Mouse (Mus musculus): ENCODE data around the gene Cox6b1. TPM values are rescaled to one million over a fixed set of nuclear protein-coding genes. Genes with fewer than 3 reads are reported as not detected.
A peak's percentile ranks its signal among the peaks of the same experiment; 100 is the strongest.

Gene Cox6b1
- polyA plus RNA-seq, 1 experiment from 2014 or later, result 779 TPM

DNA sequence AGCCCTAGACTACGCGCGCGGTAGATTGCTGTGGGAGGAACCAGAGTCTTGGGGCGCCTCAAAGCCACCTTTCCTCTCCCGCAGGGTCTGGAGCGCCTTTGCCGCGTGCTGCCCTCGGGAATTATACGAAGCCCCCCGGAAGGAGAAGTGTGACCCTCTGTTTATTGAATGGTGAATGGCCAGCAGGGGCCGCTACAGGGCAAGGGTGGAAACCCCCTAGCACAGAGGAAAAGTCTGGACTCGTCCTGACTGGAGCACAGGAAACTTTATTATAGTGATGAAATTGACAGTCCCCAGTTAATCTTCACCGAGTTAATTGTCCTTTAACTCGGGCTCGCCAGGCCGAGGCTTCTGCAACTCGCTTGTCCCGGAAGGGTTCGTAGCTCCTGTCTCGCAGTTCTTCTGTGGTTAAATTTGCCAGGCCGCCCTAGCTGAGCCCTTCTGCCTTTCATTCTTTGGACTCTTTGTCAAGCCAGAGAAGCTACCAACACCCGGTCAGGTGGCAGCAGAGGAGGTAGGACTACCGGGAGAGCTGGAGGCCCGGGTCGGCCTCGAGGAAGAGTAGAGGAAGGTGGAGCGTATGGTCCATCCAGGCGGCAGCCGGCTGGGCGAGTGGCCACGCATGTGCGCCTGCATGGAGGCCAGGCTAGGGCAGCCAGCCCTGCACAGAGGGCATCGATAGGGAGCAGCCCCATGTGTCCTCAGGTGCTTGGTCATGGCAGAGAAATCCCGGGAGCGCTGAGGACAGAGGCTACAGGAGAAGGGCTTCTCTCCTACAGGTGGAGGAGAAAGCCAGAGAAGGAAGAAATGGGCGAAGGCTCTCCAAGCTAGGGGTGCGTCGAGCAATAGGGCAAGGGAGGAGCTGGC lies 36.3 kb downstream of the Cox6b1 start:
- Histone ChIP-seq H3K4me3 (peak overlapping the region; percentile 99), H3K27ac (replicated peaks) (peak overlapping the region; percentile 99), H3K27me3 (ENCODE audit: low read depth, poor library complexity, severe bottlenecking) (no peaks in the 10 kb centered on the region), H3K36me3 (peaks cover 22% of the 10 kb centered on the region), H3K4me1 (peaks cover 32% of the 10 kb centered on the region), H3K9me3 (replicated peaks) (no peaks in the 10 kb centered on the region)
- DNase-seq (ENCODE audit: low spot score), result peak; percentile 89
- WGBS, result 32% methylated on average over 40 of the region's 40 CpGs

DNA sequence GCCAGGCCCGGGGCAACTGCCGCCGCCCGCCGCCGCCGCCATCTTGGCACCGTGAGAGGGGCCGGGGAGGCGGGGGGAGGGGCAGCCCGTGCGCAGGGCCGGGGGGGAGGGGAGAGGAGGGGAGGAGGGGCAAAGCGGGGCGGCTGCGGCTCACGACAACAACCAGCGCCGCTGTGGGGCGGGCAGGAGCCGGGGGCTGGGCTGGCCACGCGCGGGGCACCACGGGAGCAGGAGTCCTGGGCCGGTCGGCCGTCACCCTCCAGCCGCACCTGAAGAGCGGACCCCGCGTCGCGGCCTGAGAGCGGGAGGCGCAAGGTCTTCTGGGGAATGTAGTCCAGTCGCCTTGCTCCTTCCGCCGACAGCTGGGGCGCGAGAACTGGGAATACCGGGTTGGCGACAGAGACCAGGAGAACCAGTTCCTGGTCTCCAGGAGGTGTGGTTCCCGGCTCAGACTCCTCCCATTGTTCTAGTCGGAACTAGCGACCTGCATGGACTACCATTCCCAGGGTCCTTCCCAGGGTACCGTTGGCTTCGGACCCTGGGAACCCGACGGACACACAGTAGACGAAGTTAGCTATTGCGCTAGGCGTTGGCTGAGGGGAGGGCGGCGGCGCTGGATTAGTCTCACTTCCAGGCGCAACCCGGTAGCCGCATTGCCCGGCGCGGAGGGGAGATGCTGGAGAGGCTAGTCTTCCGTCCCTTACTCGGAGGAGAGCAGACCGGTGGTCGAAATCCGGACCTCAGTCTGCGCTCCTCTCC lies 37.1 kb downstream of the Cox6b1 start, which contains the start of gene Kmt2b:
Gene Kmt2b (minus strand): TSS at position 51 of the 759 bp plus-strand sequence.
- Histone ChIP-seq H3K36me3 (peaks cover 30% of the 10 kb centered on the region), H3K27me3 (ENCODE audit: low read depth, poor library complexity, severe bottlenecking) (no peaks in the 10 kb centered on the region), H3K9me3 (replicated peaks) (no peaks in the 10 kb centered on the region), H3K4me1 (peaks cover 32% of the 10 kb centered on the region), H3K27ac (replicated peaks) (peak within 1 kb of the TSS; percentile 99), H3K4me3 (peak within 1 kb of the TSS; percentile 99)
- DNase-seq (ENCODE audit: low spot score), result peak; percentile 98
- under 1% methylated on average over 63 of the region's 68 CpGs for WGBS

DNA sequence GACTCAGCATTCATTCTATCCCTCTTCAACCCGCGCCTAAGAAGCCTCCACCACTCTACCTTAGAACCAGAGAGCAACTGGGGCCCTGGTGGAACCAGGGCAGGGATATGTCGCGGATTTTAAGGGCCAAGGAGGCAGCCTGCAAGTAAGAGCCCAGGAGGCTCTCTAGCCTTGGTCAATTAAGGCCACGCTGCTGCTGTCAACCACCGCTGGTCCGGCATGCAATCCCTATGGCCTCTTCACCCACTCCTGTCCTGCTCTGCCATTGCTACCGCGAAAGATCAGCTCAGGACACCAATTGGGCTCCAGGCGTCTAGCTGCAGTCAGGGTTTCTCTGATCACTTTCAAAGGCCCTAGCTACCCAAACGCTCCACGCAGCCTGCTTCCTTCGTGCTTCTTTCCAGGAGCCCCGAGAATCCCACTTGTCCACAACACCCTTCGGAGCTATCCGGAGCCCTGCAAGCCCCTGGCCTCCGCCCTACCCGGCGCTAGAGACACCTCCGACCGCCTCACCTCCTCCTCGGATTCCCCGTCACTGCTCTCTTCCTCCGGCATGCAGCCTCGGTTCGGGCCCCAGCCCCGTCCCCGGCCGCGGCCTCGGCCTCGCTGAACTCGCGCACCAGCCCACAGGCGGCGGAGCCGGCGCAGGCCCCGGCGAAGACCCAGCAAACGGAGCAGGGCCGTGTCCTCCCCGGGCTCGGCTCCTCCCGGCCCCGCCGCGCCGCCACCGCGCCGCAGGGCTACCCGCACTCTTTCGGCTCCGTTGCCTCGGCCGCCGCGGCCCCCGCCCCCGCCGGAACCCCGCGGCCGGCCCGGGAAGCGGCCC lies 37.9 kb downstream of the Cox6b1 start:
- peak overlapping the region; percentile 99 for H3K27ac ChIP-seq (replicated peaks)
- WGBS, result under 1% methylated on average over 67 of the region's 67 CpGs
- H3K9me3 ChIP-seq (replicated peaks), result no peaks in the 10 kb centered on the region
- H3K4me3 ChIP-seq, result peak overlapping the region; percentile 99
- no peaks in the 10 kb centered on the region for H3K27me3 ChIP-seq (ENCODE audit: low read depth, poor library complexity, severe bottlenecking)
- peaks cover 38% of the 10 kb centered on the region for H3K36me3 ChIP-seq
- DNase-seq (ENCODE audit: low spot score), result no peak
- H3K4me1 ChIP-seq, result peaks cover 32% of the 10 kb centered on the region

DNA sequence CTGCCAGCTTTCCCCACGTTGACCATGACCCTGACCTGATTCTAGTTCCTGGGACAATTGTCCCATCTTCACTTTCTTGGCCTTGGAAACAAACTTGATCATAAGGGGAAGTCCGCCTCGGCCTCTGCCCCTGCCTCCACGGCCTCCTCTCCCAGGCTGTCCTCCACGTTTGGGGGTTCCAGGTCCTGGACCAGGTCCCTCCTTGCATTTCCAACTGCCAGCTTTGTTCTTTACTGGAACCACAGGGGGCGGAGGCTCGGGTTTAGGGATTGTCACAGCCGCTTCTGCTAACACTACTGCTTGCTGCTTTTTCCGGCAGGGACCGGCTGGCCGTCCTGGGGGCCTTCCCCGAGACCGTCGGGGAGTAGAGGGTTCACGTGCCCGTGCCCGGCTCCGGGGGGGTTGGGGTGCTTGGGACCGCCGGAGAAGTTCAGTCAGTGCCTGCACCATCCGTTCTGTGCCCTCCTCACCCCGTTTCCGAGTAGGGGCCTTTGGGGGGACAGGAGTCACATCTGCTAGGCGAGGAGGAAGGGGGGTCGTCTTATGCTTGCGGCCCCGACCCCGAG lies 39.4 kb downstream of the Cox6b1 start:
- H3K27me3 ChIP-seq (ENCODE audit: low read depth, poor library complexity, severe bottlenecking), result no peaks in the 10 kb centered on the region
- peaks cover 54% of the 10 kb centered on the region for H3K36me3 ChIP-seq
- H3K4me1 ChIP-seq, result peaks cover 27% of the 10 kb centered on the region
- no peak for DNase-seq (ENCODE audit: low spot score)
- H3K27ac ChIP-seq (replicated peaks), result peak overlapping the region; percentile 99; the same call in 1 of the 2 replicates
- H3K4me3 ChIP-seq, result peak overlapping the region; percentile 99
- WGBS, result 92% methylated on average over 28 of the region's 28 CpGs
- no peaks in the 10 kb centered on the region for H3K9me3 ChIP-seq (replicated peaks)

DNA sequence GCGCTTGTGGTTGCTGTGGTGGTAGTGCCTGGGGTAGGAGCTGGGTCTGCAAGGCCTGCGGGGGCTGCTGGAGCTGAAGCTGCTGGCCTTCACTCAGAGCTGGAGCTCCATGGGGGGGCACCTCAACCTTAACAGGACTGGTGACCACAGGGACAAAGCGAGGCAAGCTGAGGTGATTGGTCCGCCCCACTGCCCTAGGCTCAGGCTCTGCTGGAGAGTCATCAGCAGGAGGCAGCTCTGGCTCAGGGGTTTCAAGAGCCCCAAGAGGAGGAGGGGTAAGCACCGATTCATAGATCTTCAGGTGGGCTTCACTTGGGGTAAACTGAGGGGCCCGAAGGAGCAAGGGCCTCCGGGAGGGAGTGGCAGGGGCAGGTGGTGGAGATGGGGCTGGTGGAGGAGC lies 40.8 kb downstream of the Cox6b1 start:
- peaks cover 67% of the 10 kb centered on the region for H3K36me3 ChIP-seq

DNA sequence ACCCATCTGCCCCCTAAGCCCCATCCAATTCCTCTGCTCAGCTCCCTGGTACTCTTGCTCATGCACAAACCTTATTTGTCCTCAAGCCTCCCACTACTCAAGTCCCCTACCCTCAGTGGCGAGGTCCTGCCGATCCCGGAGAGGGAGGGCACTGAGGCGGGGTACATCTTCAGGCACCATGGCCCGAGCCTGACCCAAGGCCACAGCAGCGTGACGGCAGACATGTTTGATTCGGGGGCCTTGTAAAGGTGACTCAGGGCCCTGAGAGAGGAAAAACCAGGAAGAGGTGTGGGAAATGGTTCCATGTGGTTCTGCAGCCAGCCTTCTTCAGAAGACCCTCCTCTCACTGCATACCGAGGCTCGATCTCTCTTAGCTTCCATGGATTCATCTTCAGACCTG lies 41.6 kb downstream of the Cox6b1 start:
- no peak overlapping the region for H3K4me3 ChIP-seq
- H3K36me3 ChIP-seq, result peaks cover 75% of the 10 kb centered on the region
- no peaks in the 10 kb centered on the region for H3K9me3 ChIP-seq (replicated peaks)
- peaks cover 16% of the 10 kb centered on the region for H3K4me1 ChIP-seq
- no peak for DNase-seq (ENCODE audit: low spot score)
- H3K27ac ChIP-seq (replicated peaks), result no peak overlapping the region
- 95% methylated on average over 10 of the region's 10 CpGs for WGBS
- no peaks in the 10 kb centered on the region for H3K27me3 ChIP-seq (ENCODE audit: low read depth, poor library complexity, severe bottlenecking)

More for the DNA sequence above, 40.8 kb downstream of the Cox6b1 start:
- no peak overlapping the region for H3K27ac ChIP-seq (replicated peaks)
- WGBS, result 94% methylated on average over 7 of the region's 7 CpGs
- DNase-seq (ENCODE audit: low spot score), result no peak
- no peaks in the 10 kb centered on the region for H3K27me3 ChIP-seq (ENCODE audit: low read depth, poor library complexity, severe bottlenecking)
- peaks cover 22% of the 10 kb centered on the region for H3K4me1 ChIP-seq
- H3K4me3 ChIP-seq, result no peak overlapping the region
- H3K9me3 ChIP-seq (replicated peaks), result no peaks in the 10 kb centered on the region

DNA sequence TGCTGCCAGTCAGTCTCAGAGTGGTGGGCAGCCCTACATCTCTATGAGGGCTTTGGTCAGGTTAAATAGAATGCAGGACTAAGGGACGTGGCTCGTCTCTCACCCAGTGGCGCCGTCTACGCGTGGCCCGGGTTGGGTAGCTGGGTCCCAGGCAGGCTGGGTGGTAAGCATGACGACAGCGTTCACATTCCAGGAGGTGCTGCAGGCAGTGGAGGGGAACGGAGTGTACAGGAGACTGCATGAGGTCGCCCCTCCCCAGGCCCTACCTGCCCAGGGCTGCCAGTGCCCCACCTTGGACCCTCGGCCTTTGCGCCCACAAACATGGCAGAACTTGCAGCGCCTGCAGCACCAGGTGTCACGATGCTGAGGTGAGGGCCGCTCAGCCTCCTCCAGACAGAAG lies 44.4 kb downstream of the Cox6b1 start:
- 97% methylated on average over 16 of the region's 16 CpGs for WGBS
- peaks cover 99% of the 10 kb centered on the region for H3K36me3 ChIP-seq
- H3K4me1 ChIP-seq, result peaks cover 3% of the 10 kb centered on the region
- no peaks in the 10 kb centered on the region for H3K9me3 ChIP-seq (replicated peaks)
- H3K27me3 ChIP-seq (ENCODE audit: low read depth, poor library complexity, severe bottlenecking), result no peaks in the 10 kb centered on the region
- DNase-seq (ENCODE audit: low spot score), result no peak
- H3K27ac ChIP-seq (replicated peaks), result no peak overlapping the region
- no peak overlapping the region for H3K4me3 ChIP-seq

DNA sequence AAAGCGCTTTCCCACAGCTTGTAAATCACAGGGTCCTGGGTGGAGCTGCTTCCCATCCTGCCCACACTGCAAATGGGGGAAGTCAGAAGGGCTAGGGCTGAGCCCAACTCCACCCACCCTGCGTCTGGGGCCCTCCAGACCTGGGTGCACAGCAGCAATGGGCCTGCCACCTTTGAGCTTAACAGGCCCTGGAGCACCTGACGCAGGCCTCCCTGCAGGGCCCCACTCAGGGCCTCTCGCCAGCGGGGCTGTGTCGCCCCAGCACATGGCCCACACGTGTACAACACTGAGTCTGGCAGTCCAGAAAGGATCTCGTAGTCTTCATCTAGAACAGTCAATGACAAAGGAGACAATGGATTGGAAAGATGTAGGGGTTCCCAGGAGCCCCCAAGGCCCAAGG lies 46.0 kb downstream of the Cox6b1 start:
- DNase-seq (ENCODE audit: low spot score), result no peak
- peaks cover 99% of the 10 kb centered on the region for H3K36me3 ChIP-seq
- WGBS, result 95% methylated on average over 8 of the region's 8 CpGs

DNA sequence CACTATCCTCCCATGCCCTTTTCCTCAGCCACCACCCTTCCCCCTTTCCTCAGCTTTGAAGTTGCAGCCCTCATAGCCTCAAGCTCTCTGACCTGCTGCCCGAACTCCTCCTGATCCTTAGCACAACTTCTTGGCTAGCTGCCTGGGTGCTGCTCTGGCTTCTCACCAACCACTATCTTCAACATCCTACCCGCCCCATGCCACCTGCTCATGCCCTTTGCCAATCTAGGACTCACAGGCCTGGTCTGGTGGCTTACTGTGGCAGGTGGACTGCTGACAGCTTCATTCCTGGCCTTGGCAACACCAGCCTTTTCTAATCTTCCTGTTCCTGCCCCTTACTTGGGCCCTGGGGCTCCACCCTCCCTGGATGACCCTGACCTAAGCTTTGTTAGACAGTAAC lies 53.0 kb downstream of the Cox6b1 start:
- H3K4me1 ChIP-seq, result no peaks in the 10 kb centered on the region
- no peak for DNase-seq (ENCODE audit: low spot score)
- no peak overlapping the region for H3K4me3 ChIP-seq
- 92% methylated on average over 2 of the region's 2 CpGs for WGBS
- H3K27me3 ChIP-seq (ENCODE audit: low read depth, poor library complexity, severe bottlenecking), result no peaks in the 10 kb centered on the region
- H3K27ac ChIP-seq (replicated peaks), result no peak overlapping the region
- no peaks in the 10 kb centered on the region for H3K9me3 ChIP-seq (replicated peaks)
- peaks cover 100% of the 10 kb centered on the region for H3K36me3 ChIP-seq

More for the DNA sequence above, 46.0 kb downstream of the Cox6b1 start:
- H3K27me3 ChIP-seq (ENCODE audit: low read depth, poor library complexity, severe bottlenecking), result no peaks in the 10 kb centered on the region
- no peaks in the 10 kb centered on the region for H3K9me3 ChIP-seq (replicated peaks)
- no peak overlapping the region for H3K4me3 ChIP-seq
- H3K27ac ChIP-seq (replicated peaks), result no peak overlapping the region
- H3K4me1 ChIP-seq, result no peaks in the 10 kb centered on the region

DNA sequence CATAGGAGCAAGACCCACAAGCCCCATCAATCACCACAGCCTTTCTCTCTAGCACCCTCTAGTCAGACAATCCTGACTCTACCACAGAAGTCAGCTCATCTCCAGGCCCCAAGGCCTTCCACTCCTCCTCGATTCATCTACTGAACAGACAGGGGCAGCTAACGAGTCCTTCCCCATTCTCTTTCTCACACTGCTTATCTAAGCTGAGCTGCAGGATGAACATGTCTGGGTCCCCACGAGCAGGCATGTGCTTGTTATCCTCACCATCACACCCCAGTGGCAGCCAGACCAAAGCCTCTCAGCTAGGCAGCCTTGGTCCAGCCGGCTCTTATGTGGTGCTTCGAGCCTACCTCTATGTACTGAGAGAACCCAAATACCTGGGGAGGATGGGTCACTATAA lies 53.6 kb downstream of the Cox6b1 start:
- H3K9me3 ChIP-seq (replicated peaks), result no peaks in the 10 kb centered on the region
- no peaks in the 10 kb centered on the region for H3K4me1 ChIP-seq
- H3K27ac ChIP-seq (replicated peaks), result no peak overlapping the region
- DNase-seq (ENCODE audit: low spot score), result no peak
- H3K27me3 ChIP-seq (ENCODE audit: low read depth, poor library complexity, severe bottlenecking), result no peaks in the 10 kb centered on the region
- 87% methylated on average over 5 of the region's 5 CpGs for WGBS
- no peak overlapping the region for H3K4me3 ChIP-seq
- H3K36me3 ChIP-seq, result peaks cover 98% of the 10 kb centered on the region

DNA sequence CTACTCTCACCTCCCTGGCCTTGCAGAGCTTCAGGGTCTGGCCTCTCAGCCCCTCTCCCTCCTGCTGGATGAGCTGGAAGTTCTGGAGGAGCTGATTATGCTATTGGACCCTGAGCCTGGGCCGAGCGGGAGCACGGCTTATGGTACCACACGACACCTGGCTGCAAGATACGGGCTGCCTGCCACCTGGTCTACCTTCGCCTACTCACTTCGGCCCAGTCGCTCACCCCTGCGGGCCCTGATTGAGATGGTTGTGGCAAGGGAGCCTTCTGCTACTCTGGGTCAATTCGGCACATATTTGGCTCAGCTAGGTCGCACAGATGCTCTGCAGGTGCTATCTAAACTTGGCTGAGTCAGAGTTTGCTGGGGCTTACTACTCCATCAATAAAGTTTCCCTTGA lies 58.4 kb downstream of the Cox6b1 start:
- peaks cover 81% of the 10 kb centered on the region for H3K36me3 ChIP-seq

More for the DNA sequence above, 58.4 kb downstream of the Cox6b1 start:
- H3K4me3 ChIP-seq, result no peak overlapping the region
- no peaks in the 10 kb centered on the region for H3K27me3 ChIP-seq (ENCODE audit: low read depth, poor library complexity, severe bottlenecking)
- H3K4me1 ChIP-seq, result peaks cover 9% of the 10 kb centered on the region
- no peak for DNase-seq (ENCODE audit: low spot score)
- no peaks in the 10 kb centered on the region for H3K9me3 ChIP-seq (replicated peaks)
- 96% methylated on average over 11 of the region's 11 CpGs for WGBS
- H3K27ac ChIP-seq (replicated peaks), result no peak overlapping the region
